Mouse (Mus musculus) adrenal gland, postnatal 25 days (tissue): ENCODE data around the gene Rnf212b. TPM values are rescaled to one million over a fixed set of nuclear protein-coding genes. Genes with fewer than 3 reads are reported as not detected.

Source experiments
- DNase-seq: peaks from one replicate; pipeline ENCODE4 v3.0.0; 2021; ENCODE audit warnings: mixed read lengths
- total RNA-seq: library from RNA; stranded (reverse); gene quantifications from 2 replicates; pipeline ENCODE4 v1.2.3, GENCODE M21; 2021

Gene Rnf212b
- total RNA-seq, 1 experiment from 2014 or later, result 1.2 TPM

DNA sequence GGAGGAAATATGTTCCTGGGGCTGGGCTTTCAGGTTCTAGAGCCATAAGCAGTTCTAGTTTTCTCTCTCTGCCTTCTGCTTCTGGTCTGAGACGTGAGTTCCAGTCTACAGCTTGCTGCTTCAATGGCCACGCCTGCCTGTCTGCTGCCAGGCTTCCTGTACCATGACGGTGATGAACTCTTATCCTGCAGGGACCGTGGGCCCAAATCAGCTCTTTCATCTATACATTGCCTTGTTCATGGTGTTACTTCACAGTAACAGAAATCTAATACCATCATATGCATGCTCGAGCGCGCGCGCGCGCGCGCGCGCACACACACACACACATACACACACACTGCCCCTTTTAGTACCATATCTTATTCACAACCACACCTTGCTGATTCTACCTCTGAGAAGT lies 17.2 kb upstream of the Rnf212b start:
- DNase-seq, result no peak

- no peak for DNase-seq
These were observed 14.3 kb upstream of the Rnf212b start for GRCm38 (mm10) chr14:54799686-54800085.

- no peak for DNase-seq
These were observed 11.5 kb upstream of the Rnf212b start for GRCm38 (mm10) chr14:54802428-54802827.

DNA sequence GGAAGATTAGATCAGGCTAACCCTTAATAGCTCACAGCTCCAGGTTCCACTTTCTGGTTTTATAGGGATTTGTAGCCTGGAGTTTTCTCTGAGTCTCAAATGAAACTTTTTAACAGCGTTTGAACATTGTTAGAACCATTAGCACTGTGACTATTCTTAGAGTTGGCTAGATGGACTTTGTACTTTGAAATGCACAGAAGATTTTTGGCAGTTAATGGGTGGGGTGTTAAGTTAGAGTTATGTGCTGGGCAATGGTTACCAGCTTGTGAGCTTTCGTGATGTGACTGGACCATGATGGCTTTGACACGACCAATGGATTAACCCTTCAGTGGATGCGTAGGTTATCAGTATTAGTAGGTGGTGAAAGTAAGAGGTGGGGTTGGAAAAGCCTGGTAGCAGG lies 7.8 kb upstream of the Rnf212b start:
- no peak for DNase-seq

GRCm38 (mm10) chr14:54808718-54809667 lies 4.9 kb upstream of the Rnf212b start:
- DNase-seq, result no peak

DNA sequence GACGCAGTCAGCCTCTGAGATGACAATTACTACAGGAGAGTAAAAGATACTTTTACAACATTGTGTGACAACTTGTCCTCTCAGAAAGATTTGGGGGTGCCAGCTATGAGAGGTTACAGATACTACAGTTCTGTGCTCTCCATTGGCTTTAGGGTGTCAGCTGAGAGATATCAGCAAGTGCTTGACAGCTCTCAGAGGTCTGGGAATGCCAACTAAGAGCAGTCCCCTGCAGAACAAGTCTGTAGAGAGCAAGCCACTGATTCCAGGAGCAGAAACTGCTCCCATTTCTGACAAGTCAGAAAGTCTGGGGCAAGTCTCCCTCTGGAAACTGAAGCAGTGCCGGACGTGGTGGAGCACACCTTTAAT lies 4.3 kb upstream of the Rnf212b start:
- no peak for DNase-seq

DNA sequence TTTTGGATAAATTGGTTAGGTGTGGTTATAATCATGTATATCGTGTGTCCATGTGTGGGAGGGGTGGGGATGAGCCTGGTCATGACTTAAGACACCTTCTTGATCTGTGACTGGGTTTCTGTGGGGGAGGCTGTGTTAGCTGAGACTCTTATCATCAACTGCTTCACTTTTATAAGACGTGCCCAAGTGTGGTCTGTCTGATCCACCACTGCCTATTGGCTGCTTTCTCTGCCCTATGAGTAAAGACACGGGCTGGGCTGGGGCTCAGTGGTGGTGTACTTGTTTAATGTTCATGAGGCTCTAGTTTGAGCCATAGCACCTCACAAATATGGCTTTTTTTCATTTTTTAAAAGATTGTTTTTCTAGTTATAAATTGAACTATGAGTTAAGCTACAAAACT lies 1.8 kb downstream of the Rnf212b start:
- no peak for DNase-seq

DNA sequence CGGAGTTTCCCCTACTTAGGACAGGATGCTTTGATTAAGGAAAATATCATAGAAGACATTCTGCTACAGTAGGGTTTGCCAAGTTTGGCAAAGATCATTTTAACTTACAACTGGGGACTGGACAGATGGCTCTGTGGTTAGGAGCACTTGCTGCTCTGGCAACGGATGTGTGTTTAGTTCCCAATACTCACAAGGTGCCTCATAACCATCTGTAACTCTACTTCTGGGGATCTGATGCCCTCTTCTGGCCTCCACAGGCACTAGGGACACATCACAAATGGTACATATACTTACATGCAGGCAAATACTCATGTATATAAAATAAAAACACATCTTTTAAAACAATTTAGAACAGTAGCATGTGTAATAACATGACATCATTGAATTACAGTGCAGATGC lies 3.9 kb downstream of the Rnf212b start:
- DNase-seq, result peak; percentile 10

DNA sequence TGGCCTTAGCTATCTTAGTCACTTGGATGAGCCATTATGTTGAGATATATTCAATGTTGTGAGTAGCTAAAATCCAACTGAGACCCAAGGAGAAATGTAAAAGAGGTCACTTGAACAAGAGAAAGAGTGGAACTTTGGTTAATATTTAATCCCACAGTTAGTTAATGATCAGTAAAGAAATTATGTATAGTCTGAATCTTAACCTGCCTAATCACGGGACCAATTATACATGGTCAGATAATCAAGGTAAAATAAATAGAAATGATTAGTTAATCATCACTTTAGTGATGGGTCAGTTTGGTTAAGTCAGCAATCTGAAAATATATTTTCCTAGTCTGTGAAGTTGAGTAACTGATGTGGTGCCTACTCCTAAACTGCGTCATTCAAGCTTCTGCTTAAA lies 8.4 kb downstream of the Rnf212b start:
- no peak for DNase-seq

- DNase-seq, result no peak
These were observed 9.8 kb downstream of the Rnf212b start for GRCm38 (mm10) chr14:54823716-54824115.

- no peak for DNase-seq
These were observed 29.5 kb downstream of the Rnf212b start for GRCm38 (mm10) chr14:54843461-54843860.

GRCm38 (mm10) chr14:54855726-54856125 lies 41.8 kb downstream of the Rnf212b start:
- DNase-seq, result no peak

- no peak for DNase-seq
These were observed 42.8 kb downstream of the Rnf212b start for GRCm38 (mm10) chr14:54856703-54857102.

GRCm38 (mm10) chr14:54857891-54858290 lies 44.0 kb downstream of the Rnf212b start:
- DNase-seq, result no peak

- DNase-seq, result peak; percentile 66
These were observed 46.6 kb downstream of the Rnf212b start for GRCm38 (mm10) chr14:54860511-54860910.

DNA sequence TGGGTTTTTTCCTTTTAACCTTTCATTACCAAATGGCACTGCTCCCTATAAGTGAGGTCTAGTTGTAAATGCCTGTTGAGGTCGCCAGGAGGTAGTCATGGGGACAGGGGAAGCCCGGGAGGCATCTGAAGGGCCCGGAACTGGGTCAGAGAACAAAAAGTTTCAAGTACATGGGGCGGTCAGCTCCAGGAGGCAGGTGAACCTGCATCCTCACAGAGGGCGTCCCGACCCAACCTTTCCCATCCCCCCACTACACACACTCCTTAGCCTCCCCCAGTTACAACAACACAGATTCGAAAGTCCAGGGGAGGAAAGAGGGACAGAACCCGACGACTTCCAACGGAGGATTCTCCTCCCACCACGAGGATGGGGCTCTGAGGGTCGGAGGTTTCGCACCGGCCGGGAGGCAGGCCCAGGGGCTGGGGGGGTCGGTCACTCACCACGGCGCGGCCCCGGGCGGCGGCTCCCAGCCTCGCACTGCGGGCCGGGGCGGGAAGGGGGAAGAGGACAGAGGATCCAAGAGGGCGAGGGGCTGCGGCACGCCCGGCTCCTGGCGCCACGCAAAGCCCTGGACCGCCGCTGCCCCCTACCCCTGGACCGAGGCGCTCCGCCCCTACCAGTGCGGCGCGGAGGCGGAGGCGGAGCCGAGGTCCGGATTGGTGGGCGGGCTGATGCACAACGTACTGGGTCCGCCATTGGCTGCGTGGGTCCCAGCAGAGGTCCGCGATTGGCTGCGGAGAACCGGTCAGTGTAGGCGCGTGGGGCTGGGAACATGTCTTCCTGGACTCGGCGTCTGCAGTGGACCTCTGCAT lies 49.8 kb downstream of the Rnf212b start:
- peak; percentile 95 for DNase-seq

DNA sequence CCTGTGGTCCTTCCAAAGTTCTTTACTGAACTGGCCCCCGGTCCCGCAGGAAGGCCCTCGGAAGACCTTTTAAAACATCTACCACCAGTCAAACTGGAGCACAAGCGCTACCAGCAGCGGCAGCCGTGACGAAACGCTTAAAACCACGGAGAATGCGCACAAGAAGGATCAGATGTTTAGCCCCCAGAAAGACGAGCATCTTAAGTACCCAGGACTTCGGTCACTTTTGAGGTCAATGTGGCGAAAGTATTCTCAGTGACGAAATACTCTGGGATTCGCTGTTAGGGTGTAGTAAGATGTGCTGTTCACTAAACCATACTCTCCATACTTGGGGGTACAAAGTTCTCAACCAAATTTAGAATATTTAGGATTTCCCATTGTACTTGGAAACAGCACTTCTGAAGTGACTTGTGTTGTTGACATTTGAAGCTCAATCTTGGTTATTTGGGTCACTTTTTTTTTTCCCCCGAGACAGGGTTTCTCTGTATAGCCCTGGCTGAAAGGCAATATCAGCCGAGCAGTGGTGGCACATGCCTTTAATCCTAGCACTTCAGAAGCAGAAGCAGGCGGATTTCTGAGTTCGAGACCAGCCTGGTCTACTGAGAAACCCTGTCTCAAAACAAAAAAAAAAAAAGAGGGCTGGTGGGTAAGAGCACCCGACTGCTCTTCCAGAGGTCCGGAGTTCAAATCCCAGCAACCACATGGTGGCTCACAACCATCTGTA lies 50.5 kb downstream of the Rnf212b start:
- DNase-seq, result no peak

DNA sequence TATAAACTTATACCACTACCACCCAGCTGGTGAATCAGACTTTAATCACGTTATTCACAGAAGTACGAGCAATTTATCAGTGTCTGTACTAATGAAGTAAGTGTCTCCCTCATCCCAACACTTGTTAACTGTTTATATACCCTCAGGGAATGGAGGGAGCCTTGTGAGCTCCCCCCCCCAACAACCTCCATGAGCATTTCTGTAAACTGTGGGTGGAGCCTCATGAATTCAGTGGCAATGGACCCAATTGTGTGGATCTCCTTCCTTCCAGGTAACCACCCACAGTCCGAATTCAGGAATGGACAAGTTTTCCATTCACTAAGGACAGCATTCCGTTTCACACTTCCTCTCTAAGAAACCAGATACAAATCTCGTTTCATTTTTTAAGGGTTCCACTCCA lies 51.7 kb downstream of the Rnf212b start:
- no peak for DNase-seq

GRCm38 (mm10) chr14:54866268-54866667 lies 52.3 kb downstream of the Rnf212b start:
- no peak for DNase-seq

DNA sequence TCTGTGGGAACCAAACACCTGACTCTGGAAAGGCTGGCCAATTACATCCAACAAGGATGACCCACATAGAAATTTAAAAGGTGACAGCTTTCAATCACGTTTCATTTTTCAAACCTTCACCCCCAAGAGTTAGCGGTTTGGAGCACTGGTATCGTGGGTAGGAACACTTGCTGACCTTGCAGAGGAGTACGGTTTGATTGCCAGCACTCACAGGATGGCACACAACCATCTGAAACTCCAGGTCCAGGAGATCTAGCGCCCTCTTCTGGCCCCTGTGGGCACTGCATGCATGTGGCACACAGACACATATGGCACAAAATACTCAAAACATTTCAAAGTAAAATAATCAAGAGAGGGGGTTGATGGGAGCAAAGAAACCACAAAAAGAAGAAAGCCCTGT lies 53.0 kb downstream of the Rnf212b start:
- no peak for DNase-seq

DNA sequence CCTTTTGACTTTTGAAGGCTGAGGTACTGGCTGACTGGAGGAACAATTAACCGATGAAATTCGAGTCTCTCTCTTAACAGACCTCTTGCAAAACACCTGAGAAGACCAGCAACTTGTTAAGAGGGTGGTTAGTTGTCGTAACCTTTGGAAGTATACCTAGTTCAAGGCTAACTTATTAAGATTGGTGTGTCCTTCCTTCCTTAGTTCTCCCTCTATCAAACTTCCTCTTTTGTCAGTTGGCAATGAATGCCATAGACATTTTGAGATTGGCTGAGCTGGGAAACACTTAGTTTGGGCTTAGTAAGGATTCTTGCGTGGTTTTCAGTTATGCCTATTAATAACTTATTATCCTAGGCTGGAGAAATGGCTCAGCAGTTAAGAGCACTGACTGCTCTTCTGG lies 54.1 kb downstream of the Rnf212b start:
- DNase-seq, result no peak

DNA sequence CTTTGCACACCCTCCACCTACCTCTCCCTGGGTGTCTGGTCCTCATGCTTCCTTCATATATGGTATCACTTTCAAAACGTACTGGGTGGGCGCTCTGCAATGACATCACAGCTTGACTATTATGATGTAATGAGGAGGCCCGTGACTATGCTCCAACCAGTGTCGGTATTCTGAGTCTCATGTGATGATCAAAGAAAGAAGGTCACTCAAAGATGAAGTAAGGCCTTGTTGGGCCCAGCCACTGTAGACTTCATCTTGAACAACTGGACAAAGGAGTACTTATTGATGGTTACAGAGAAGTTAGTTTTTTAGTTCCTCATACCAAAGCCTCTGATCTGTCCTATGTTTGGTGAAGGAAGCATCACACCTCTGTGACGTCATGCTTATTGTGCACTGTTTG lies 56.9 kb downstream of the Rnf212b start, which contains the start of gene Homez:
TSS of gene Homez (minus strand) at position 101 of the 400 bp plus-strand sequence.
- no peak for DNase-seq

- no peak for DNase-seq
These were observed 60.2 kb downstream of the Rnf212b start for GRCm38 (mm10) chr14:54874165-54874564.
